Mouse (Mus musculus): ENCODE measurements around the gene Ltb4r2. TPM values are rescaled to one million over a fixed set of nuclear protein-coding genes. Genes with fewer than 3 reads are reported as not detected.
"Not testable (repeated sequence)": the region's sequence is repeated elsewhere in the genome, so short reads cannot be mapped to it uniquely, and the experiment has no call there.

Gene Ltb4r2
- polyA plus RNA-seq, 1 experiment from 2014 or later, result not detected

DNA sequence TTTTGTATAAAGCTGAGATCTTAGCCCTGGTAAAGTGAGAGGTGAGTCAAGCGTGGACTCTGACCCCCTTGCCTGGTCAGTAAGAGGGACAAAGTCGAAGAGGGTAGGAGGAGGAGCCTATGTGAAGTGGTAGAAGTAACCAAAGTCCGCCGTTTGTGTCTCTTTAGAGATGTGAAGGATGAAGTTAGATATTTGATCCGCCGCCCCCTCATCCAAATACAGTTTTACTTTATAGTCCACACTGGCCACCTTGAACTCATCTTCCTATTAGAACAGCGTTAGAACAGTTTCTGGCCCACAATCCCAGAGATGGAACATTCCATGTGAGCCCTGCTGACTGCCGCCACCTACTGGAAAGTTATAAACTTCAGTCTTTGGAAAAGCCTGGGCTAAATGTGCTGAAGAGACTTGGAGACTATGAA is 2.9 kb upstream of the Ltb4r2 start, which contains the start of gene Cideb:
Gene Cideb, minus strand, starts transcription at position 96 of the 422 bp plus-strand sequence.
- H3K4me3 ChIP-seq (ENCODE audit: inconsistent target), result no peak within 1 kb of the TSS
- H3K79me2 ChIP-seq (ENCODE audit: inconsistent target), result no peaks in the 10 kb centered on the region
- WGBS (ENCODE audit: missing documents), result 25% methylated on average over 8 of the region's 8 CpGs
- no peak within 1 kb of the TSS for H3K27ac ChIP-seq
- H3K36me3 ChIP-seq (ENCODE audit: inconsistent target), result peaks cover 22% of the 10 kb centered on the region

DNA sequence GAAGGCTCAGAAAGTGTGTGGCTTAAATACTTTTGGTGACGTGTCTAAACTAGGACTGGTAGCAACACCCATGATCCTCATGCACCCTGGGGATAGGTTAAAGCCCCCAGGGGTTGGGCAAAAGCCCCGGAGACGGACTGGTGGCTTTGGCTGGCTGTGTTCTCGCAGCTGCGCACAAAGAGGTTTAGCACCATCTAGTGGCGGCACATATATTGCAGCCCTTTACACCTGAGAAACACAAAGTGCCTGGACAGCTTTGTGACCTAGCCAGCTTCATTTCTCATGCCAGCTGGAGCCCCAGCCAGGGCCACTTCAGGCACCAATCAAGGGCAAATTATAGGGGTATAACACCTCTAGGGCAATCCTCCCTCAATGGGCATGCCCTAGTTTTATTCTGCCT is 1.1 kb upstream of the Ltb4r2 start:
- WGBS (ENCODE audit: missing documents), result 0% methylated on average over 5 of the region's 6 CpGs
- not testable (repeated sequence) for H3K4me3 ChIP-seq (ENCODE audit: inconsistent target); H3K27ac ChIP-seq; H3K79me2 ChIP-seq (ENCODE audit: inconsistent target); H3K36me3 ChIP-seq (ENCODE audit: inconsistent target)

DNA sequence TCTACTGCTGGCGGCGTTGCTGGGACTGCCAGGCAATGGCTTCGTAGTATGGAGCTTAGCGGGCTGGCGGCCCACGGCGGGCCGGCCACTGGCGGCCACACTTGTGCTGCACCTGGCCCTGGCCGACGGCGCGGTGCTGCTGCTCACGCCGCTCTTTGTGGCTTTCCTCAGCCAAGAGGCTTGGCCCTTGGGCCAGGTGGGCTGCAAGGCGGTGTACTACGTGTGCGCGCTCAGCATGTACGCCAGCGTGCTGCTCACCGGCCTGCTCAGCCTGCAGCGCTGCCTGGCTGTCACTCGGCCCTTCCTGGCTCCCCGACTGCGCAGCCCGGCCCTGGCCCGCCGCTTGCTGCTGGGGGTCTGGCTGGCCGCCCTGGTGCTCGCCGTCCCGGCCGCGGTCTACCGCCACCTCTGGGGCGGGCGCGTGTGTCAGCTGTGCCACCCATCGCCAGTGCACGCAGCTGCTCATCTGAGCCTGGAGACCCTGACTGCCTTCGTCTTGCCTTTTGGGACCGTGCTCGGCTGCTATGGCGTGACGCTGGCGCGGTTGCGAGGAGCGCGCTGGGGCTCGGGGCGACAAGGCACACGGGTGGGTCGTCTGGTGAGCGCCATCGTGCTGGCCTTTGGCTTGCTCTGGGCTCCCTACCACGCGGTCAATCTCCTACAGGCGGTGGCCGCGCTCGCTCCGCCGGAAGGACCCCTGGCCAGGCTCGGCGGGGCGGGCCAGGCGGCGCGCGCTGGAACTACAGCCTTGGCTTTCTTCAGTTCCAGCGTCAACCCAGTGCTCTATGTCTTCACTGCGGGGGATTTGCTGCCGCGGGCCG is 983 bp downstream of the Ltb4r2 start:
- no peaks in the 10 kb centered on the region for H3K79me2 ChIP-seq (ENCODE audit: inconsistent target)
- H3K36me3 ChIP-seq (ENCODE audit: inconsistent target), result no peaks in the 10 kb centered on the region
- WGBS (ENCODE audit: missing documents), result 23% methylated on average over 74 of the region's 77 CpGs
- no peak overlapping the region for H3K4me3 ChIP-seq (ENCODE audit: inconsistent target)
- H3K27ac ChIP-seq, result peak overlapping the region; percentile 71

DNA sequence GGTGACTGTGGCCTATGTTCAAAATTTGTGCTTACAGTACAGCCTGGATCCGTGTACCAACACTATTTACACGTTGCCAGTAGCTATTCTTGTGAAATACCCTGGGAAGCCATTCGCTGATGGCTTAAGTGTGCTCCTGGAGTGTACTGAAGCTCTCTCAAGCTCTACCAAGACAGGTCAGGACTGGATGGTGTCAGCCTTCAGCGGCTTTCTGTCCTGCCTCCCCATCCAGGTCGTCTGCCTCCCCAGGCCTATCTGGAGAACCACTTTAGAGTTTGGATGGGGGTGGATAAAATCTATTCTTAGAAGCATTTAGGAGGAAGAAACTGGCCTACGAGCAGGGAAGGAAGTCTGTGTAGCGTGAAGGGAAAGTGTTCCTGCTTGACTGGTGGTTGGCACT is 1.9 kb downstream of the Ltb4r2 start:
- Histone ChIP-seq H3K4me3 (ENCODE audit: inconsistent target) (no peak overlapping the region), H3K79me2 (ENCODE audit: inconsistent target) (no peaks in the 10 kb centered on the region), H3K27ac (peak overlapping the region; percentile 71), H3K36me3 (ENCODE audit: inconsistent target) (no peaks in the 10 kb centered on the region)
- WGBS (ENCODE audit: missing documents), result 5% methylated on average over 7 of the region's 7 CpGs

DNA sequence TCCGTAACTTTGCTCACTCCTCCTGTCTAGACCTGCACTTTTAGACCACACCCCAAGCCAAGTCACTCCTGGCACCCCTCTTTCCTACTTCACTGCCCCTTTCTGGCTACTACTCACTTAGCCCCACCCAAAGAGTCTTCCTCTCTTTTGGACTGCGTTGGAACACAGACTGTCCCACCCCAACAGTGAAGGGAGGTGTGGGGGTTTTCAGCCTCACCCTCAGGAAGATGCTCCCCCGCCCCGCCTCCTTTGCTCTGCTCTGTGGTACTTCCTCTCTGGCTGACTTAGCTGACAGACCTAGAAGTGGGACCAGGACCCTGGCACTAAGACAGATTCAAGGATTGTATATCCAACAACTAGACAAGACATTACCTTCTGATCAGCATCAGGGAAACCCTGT is 4.5 kb downstream of the Ltb4r2 start, which contains the start of gene Ltb4r1:
Gene Ltb4r1, plus strand, starts transcription at position 267 of the 400 bp plus-strand sequence.
- WGBS (ENCODE audit: missing documents), result 34% methylated on average over 4 of the region's 4 CpGs
- H3K4me3 ChIP-seq (ENCODE audit: inconsistent target), result no peak within 1 kb of the TSS
- H3K79me2 ChIP-seq (ENCODE audit: inconsistent target), result no peaks in the 10 kb centered on the region
- peak within 1 kb of the TSS; percentile 71; the same call in 1 of the 2 replicates for H3K27ac ChIP-seq
- H3K36me3 ChIP-seq (ENCODE audit: inconsistent target), result no peaks in the 10 kb centered on the region

DNA sequence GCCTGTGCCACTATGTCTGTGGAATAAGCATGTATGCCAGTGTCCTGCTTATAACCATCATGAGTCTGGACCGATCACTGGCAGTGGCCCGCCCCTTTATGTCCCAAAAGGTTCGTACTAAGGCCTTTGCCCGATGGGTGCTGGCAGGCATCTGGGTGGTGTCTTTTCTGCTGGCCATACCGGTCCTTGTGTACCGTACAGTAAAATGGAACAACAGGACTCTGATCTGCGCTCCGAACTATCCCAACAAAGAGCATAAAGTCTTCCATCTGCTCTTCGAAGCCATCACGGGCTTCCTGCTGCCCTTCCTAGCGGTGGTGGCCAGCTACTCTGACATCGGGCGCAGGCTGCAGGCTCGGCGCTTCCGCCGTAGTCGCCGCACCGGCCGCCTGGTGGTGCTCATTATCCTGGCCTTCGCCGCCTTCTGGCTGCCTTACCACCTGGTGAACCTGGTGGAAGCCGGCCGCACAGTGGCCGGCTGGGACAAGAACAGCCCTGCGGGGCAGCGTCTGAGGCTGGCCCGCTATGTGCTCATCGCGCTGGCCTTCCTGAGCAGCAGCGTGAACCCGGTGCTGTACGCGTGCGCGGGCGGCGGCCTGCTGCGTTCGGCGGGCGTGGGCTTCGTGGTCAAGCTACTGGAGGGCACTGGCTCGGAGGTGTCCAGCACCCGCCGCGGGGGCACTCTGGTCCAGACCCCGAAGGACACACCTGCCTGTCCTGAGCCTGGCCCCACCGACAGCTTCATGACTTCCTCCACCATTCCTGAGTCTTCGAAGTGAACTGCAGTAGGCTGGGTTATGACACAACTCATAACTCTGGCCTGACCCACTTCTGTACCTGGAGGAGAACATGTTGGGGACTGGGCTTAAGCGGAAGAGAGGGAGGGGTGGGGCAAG is 6.5 kb downstream of the Ltb4r2 start:
- Histone ChIP-seq H3K27ac (no peak overlapping the region), H3K36me3 (ENCODE audit: inconsistent target) (no peaks in the 10 kb centered on the region), H3K79me2 (ENCODE audit: inconsistent target) (no peaks in the 10 kb centered on the region), H3K4me3 (ENCODE audit: inconsistent target) (no peak overlapping the region)
- WGBS (ENCODE audit: missing documents), result 17% methylated on average over 52 of the region's 52 CpGs

DNA sequence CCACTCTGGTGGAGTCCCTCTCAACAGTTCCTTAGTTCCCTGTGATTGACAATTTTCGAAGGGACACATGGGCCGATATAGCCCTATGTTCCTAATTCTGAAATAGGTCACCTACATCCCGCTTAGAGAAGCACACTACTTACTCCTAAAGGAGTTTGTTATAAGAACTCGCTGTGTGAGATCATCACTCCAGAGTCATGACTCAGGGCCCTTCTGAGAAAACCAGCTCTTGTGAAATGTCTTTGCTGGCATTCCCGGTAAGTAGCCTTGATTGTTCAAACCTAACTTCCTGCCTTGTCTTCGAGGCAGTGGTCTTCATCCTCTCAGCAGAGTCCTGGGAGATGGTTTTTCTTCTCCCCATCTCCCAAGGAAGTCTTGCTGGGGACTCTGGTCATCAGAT is 7.3 kb downstream of the Ltb4r2 start:
- H3K79me2 ChIP-seq (ENCODE audit: inconsistent target), result no peaks in the 10 kb centered on the region
- no peak overlapping the region for H3K27ac ChIP-seq
- 55% methylated on average over 6 of the region's 6 CpGs for WGBS (ENCODE audit: missing documents)
- no peaks in the 10 kb centered on the region for H3K36me3 ChIP-seq (ENCODE audit: inconsistent target)
- no peak overlapping the region for H3K4me3 ChIP-seq (ENCODE audit: inconsistent target)

DNA sequence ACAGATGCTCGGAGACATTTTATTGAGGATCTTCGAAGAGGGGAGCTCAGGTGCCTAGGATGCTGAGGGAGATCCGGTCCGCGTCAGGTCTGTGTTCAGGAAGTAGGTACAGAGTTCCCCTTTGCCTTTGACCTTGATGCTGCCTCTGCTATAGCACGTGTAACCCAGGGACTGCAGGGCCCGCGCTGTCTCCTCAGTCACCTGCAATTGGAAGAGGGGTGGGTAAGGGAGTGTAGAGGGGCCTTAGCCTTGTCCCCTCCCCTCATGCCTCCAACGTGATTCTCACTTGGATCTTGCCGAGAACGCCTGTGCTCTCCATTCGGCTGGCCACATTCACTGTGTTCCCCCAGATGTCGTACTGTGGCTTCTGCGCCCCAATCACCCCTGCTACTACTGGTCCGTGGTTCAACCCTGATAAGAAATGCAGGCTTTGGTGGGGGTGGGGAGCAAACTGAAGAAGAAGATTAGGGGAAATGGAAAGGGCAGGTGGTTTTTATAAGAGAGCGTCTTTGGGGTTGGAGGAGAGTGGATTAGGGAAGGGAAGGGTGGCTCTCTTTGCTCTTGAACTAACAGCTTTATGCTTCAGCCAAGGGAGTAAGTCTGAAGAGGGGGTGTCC is 8.0 kb downstream of the Ltb4r2 start:
- H3K79me2 ChIP-seq (ENCODE audit: inconsistent target), result no peaks in the 10 kb centered on the region
- 93% methylated on average over 15 of the region's 16 CpGs for WGBS (ENCODE audit: missing documents)
- no peaks in the 10 kb centered on the region for H3K36me3 ChIP-seq (ENCODE audit: inconsistent target)
- H3K4me3 ChIP-seq (ENCODE audit: inconsistent target), result no peak overlapping the region
- H3K27ac ChIP-seq, result no peak overlapping the region

DNA sequence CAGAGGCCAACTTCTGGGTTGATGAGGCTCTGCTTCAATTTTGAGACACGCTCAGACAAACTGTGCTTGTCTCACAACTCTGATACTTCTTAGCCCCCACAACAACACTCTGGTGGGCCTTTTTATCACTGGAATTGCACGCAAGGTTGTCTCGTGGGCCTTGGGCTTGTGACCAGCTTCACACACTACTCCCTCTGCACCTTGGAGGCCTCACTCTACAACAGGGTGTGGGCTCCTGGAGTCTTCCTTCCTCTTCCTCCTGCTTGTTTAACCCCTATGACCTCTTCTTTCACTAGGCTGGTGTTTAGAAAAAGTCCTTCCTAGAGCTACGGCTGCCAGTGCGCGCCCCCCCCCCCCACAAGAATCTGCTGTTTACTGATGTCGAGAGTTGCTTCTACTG is 15.5 kb downstream of the Ltb4r2 start:
- WGBS (ENCODE audit: missing documents), result 65% methylated on average over 7 of the region's 7 CpGs
- Histone ChIP-seq H3K27ac (no peak overlapping the region), H3K4me3 (ENCODE audit: inconsistent target) (no peak overlapping the region), H3K36me3 (ENCODE audit: inconsistent target) (no peaks in the 10 kb centered on the region), H3K79me2 (ENCODE audit: inconsistent target) (no peaks in the 10 kb centered on the region)

DNA sequence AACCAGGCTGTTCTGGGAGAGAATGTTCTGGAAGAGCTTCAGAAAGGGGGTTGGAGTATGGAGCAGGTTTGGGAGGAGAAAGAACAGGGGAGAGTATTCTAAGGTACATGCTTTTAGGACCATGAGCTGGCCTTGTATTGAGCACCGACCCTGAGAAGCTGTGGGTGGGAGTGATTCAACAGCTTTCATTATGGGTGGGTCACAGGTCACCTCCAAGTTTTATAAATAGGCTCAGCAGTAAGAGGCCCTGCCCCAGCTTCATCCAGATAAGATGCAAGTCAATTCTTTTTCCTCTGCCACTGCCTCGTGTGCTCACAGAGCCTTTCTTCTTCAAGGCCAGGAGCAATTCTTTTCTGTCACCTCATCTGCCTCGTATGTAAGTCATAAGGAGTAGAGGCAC is 15.9 kb downstream of the Ltb4r2 start:
- Histone ChIP-seq H3K4me3 (ENCODE audit: inconsistent target) (no peak overlapping the region), H3K27ac (no peak overlapping the region), H3K36me3 (ENCODE audit: inconsistent target) (no peaks in the 10 kb centered on the region), H3K79me2 (ENCODE audit: inconsistent target) (no peaks in the 10 kb centered on the region)
- 52% methylated on average over 3 of the region's 3 CpGs for WGBS (ENCODE audit: missing documents)

DNA sequence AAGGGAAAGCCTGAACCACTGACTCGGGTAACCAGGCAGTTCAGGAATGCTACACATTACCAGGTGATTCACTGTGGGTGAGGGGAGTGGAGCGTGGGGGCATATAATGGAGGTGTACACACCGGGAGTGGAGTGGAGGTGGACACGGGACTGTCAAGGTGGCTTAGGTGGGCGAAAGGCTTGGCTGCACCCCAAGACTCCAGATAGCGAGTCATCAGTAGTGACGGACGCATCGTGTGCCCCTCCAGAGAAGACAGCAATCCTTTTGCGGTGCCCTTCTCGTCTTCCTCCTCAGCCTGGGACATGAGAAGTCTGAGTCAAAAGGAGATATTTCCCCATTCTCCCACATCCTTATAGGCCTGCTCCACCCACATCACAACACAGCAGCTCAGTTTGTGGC is 16.6 kb downstream of the Ltb4r2 start:
- H3K36me3 ChIP-seq (ENCODE audit: inconsistent target), result no peaks in the 10 kb centered on the region
- H3K4me3 ChIP-seq (ENCODE audit: inconsistent target), result no peak overlapping the region
- H3K27ac ChIP-seq, result no peak overlapping the region
- no peaks in the 10 kb centered on the region for H3K79me2 ChIP-seq (ENCODE audit: inconsistent target)
- WGBS (ENCODE audit: missing documents), result 64% methylated on average over 11 of the region's 11 CpGs

DNA sequence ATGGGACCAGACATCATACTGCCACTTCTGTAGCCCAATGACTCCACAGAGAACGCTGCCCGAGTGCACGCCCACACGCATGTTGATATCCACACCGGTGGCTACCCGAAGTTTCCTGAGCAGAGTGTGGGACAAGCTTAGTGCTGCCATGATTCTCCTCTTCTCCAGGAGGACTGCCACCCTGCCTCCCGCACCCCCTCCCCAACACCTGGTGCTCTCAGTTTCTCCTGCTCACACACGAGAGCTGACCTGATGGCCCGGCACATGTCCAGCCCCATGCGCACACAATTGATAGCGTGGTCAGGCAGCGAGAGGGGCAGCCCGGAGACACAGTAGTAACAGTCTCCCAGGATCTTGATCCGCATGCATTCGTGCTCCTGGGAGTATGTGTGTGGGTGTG is 17.5 kb downstream of the Ltb4r2 start:
- Histone ChIP-seq H3K4me3 (ENCODE audit: inconsistent target) (no peak overlapping the region), H3K36me3 (ENCODE audit: inconsistent target) (no peaks in the 10 kb centered on the region), H3K79me2 (ENCODE audit: inconsistent target) (no peaks in the 10 kb centered on the region), H3K27ac (no peak overlapping the region)
- WGBS (ENCODE audit: missing documents), result 97% methylated on average over 15 of the region's 15 CpGs

DNA sequence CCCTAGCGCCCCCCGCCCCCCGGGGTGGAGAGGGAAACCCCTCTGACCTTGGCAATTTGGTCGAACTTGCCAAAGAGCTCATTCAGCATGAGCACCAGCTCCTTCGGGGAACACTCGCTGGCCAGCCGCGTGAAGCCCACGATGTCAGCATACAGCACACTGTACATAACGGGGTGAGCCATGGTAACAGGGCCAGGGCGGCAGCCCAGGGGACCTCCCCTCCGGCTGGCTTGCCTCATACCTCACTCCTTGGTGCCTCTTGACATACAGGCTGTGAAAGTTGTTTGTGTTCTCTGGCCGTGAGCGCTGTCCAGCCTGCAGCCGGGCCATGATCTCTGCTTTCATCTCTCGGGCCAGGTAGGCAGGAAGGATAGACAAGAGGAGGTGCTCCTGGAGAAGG is 18.4 kb downstream of the Ltb4r2 start:
- Histone ChIP-seq H3K4me3 (ENCODE audit: inconsistent target) (no peak overlapping the region), H3K27ac (no peak overlapping the region), H3K79me2 (ENCODE audit: inconsistent target) (no peaks in the 10 kb centered on the region), H3K36me3 (ENCODE audit: inconsistent target) (no peaks in the 10 kb centered on the region)
- 84% methylated on average over 13 of the region's 16 CpGs for WGBS (ENCODE audit: missing documents)

DNA sequence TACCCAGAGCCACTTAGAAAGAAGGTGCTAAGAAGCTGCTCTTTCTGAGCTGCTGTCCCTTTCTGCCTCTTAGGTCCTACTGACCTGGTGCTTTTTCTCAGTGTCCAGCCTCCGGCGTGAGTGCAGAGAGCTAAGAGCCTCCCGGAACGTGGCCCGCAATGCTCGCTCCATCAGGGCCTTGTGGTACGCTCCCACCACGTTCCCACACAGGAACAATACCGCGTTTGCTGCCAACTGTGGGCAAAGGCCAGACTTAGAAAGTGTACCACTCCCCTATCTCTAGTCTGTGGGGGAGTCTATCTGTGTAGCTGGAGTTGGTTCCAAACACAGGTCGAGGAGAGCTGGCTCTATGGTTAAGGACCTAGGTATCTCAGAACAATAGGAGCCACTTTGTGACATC is 19.5 kb downstream of the Ltb4r2 start:
- Histone ChIP-seq H3K4me3 (ENCODE audit: inconsistent target) (no peak overlapping the region), H3K27ac (no peak overlapping the region), H3K36me3 (ENCODE audit: inconsistent target) (no peaks in the 10 kb centered on the region), H3K79me2 (ENCODE audit: inconsistent target) (no peaks in the 10 kb centered on the region)
- WGBS (ENCODE audit: missing documents), result 75% methylated on average over 11 of the region's 11 CpGs

Measured in macrophage (primary cell).